Mouse (Mus musculus) hindbrain, postnatal 0 days (tissue): ENCODE data around the gene Kdm7a. TPM values are rescaled to one million over a fixed set of nuclear protein-coding genes. Genes with fewer than 3 reads are reported as not detected.

Experiments
- ATAC-seq: fragments of 200-750 bp; cut with Nextera tagmentation; 2 replicates; pipeline ENCODE4 v1.8.0; 2017; ENCODE audit warnings: mild to moderate bottlenecking, moderate TSS enrichment, moderate library complexity
- DNase-seq: peaks from one replicate; pipeline ENCODE4 v3.0.0-alpha.2; 2015; ENCODE audit warnings: low spot score
- H3K27ac ChIP-seq: fragments of 300-500 bp; sonication (generic); 2 replicates; pipeline ENCODE4 v1.5.1; 2014; ENCODE audit warnings: mild to moderate bottlenecking
- H3K27me3 ChIP-seq: fragments of 300-500 bp; sonication (generic); 2 replicates; pipeline ENCODE4 v1.6.1; 2014; ENCODE audit warnings: low read length, mixed read lengths; ENCODE audit not compliant: insufficient read depth
- H3K36me3 ChIP-seq: fragments of 300-500 bp; sonication (generic); 2 replicates; pipeline ENCODE4 v1.6.1; 2014; ENCODE audit warnings: low read length, mixed read lengths; ENCODE audit not compliant: insufficient read depth
- H3K4me1 ChIP-seq: fragments of 300-500 bp; sonication (generic); 2 replicates; pipeline ENCODE4 v1.6.1; 2014; ENCODE audit warnings: antibody characterized with exemption, low read length, mixed read lengths; ENCODE audit not compliant: insufficient read depth
- H3K4me2 ChIP-seq: fragments of 300-500 bp; sonication (generic); 2 replicates; pipeline ENCODE4 v1.6.1; 2014; ENCODE audit warnings: low read depth, mild to moderate bottlenecking, low read length, moderate library complexity, mixed read lengths
- H3K4me3 ChIP-seq: fragments of 300-500 bp; sonication (generic); 2 replicates; pipeline ENCODE4 v1.5.1; 2014; ENCODE audit warnings: low read length
- H3K9ac ChIP-seq: fragments of 300-500 bp; sonication (generic); replicated peaks from 2 replicates; pipeline ENCODE4 v1.6.1; 2014; ENCODE audit warnings: mild to moderate bottlenecking, low read length, moderate library complexity, mixed read lengths
- H3K9me3 ChIP-seq: fragments of 300-500 bp; sonication (generic); 2 replicates; pipeline ENCODE4 v1.6.1; 2016; ENCODE audit warnings: low read length, mixed read lengths
- CTCF ChIP-seq: IDR thresholded peaks from 2 replicates; pipeline ENCODE4 v1.5.1; 2016; ENCODE audit warnings: antibody characterized with exemption, control low read depth, low read depth
- WGBS: fragments of 180-500 bp; shearing (Covaris S2); extraction: QIAGEN DNeasy Blood & Tissue Kit; methylation state at CpG from one replicate; pipeline ENCODE4 v1.1.7; 2014; 5-methylcytosine and 5-hydroxymethylcytosine counted together
- polyA plus RNA-seq: library from polyadenylated mRNA; unstranded; fragments of >200 nt; fragmentation: Nextera tagmentation; extraction: Ambion mirVana; gene quantifications from 2 replicates; pipeline ENCODE4 v1.2.1, GENCODE M21; 2015
- total RNA-seq: library from RNA; depleted of rRNA; stranded (reverse); fragments of >200 nt; gene quantifications from 2 replicates; pipeline ENCODE4 v1.2.3, GENCODE M21; 2014

The Kdm7a gene
- total and polyA plus RNA-seq, 2 experiments from 2014 or later = 2.0 to 7.8 TPM

GRCm38 (mm10) chr6:39225876-39226609 lies 19.5 kb upstream of the Kdm7a start:
- Histone ChIP-seq H3K4me3 (no peak overlapping the region), H3K4me2 (no peak overlapping the region), H3K27ac (peak overlapping the region; percentile 8; the same call in 1 of the 2 replicates), H3K9ac (no peak overlapping the region), H3K27me3 (no peaks in the 10 kb centered on the region), H3K36me3 (no peaks in the 10 kb centered on the region), H3K9me3 (no peaks in the 10 kb centered on the region), H3K4me1 (0 out of 2 replicates have a peak, but pooled peaks cover 6% of the 10 kb centered on the region)
- peak; percentile 30 for DNase-seq
- no peak for ATAC-seq
- TF ChIP-seq CTCF = no peak
- 15% methylated on average over 7 of the region's 7 CpGs for WGBS

DNA sequence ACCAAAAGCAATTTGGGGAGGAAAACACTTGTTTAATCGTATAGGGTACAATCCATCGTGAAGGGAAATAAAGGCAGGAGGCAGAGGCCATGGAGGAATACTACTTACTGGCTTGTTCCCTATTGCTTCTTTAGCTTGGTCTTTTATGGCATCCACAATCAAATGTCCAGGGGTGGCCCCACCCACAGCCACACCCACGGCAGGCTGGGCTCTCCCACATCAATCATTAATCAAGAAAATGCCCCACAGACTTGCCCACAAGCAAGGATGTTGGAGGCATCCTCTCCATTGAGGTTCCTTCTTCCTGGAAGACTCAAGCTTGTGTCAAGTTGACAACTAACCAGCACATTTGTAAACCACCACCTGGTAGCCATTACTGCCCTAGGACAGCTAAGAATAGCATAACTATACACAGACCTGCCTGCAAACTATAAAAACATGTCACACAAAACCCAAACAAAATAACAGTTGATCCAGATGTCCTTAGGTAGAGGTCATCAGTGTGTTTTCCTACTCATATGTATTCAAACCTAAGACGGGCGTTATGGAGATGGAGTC lies 16.8 kb upstream of the Kdm7a start:
- Histone ChIP-seq H3K9me3 (no peaks in the 10 kb centered on the region), H3K36me3 (no peaks in the 10 kb centered on the region), H3K4me2 (no peak overlapping the region), H3K9ac (no peak overlapping the region), H3K27me3 (no peaks in the 10 kb centered on the region), H3K4me1 (0 out of 2 replicates have a peak, but pooled peaks cover 6% of the 10 kb centered on the region), H3K4me3 (no peak overlapping the region), H3K27ac (no peak overlapping the region)
- 88% methylated on average over 5 of the region's 5 CpGs for WGBS
- no peak for TF ChIP-seq CTCF
- no peak for DNase-seq
- no peak for ATAC-seq

DNA sequence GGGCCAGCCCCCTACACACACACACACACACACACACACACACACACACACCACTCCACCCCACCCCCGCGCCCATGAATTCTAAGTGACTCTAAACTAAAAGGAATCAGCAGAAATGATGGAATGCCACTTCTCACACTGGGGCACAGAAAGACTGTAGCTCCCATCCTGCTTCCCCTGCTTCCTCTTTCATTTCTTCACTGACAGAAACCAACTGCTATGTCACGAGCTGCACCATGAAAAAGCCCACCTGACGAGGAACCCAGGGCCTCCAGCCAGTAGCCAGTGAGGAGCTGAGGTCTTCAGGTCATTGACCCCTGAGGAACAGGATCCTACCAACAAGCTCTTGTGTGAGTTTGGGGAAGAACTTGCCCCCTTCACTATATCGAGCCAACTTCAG lies 15.9 kb upstream of the Kdm7a start:
- no peak overlapping the region for H3K4me3 ChIP-seq
- no peak for TF ChIP-seq CTCF
- DNase-seq (no peak), ATAC-seq (no peak)
- H3K4me1 ChIP-seq = 0 out of 2 replicates have a peak, but pooled peaks cover 6% of the 10 kb centered on the region
- 79% methylated on average over 5 of the region's 5 CpGs for WGBS
- no peaks in the 10 kb centered on the region for H3K9me3 ChIP-seq
- no peak overlapping the region for H3K4me2 ChIP-seq
- H3K9ac ChIP-seq = no peak overlapping the region
- no peaks in the 10 kb centered on the region for H3K27me3 ChIP-seq
- no peaks in the 10 kb centered on the region for H3K36me3 ChIP-seq
- H3K27ac ChIP-seq = no peak overlapping the region

- Histone ChIP-seq H3K4me1 (no peaks in the 10 kb centered on the region), H3K4me2 (no peak overlapping the region), H3K9ac (no peak overlapping the region), H3K4me3 (no peak overlapping the region), H3K27ac (no peak overlapping the region), H3K9me3 (no peaks in the 10 kb centered on the region), H3K36me3 (no peaks in the 10 kb centered on the region), H3K27me3 (no peaks in the 10 kb centered on the region)
- TF ChIP-seq CTCF = no peak
- WGBS = 79% methylated on average over 2 of the region's 2 CpGs
- ATAC-seq (no peak), DNase-seq (no peak)
Measured at GRCm38 (mm10) chr6:39217961-39218360, 11.4 kb upstream of the Kdm7a start.

GRCm38 (mm10) chr6:39217138-39217537 lies 10.5 kb upstream of the Kdm7a start:
- Histone ChIP-seq H3K4me2 (no peak overlapping the region), H3K9me3 (no peaks in the 10 kb centered on the region), H3K4me3 (no peak overlapping the region), H3K36me3 (no peaks in the 10 kb centered on the region), H3K27ac (no peak overlapping the region), H3K27me3 (no peaks in the 10 kb centered on the region), H3K4me1 (no peaks in the 10 kb centered on the region), H3K9ac (no peak overlapping the region)
- no peak for TF ChIP-seq CTCF
- WGBS = 96% methylated on average over 3 of the region's 3 CpGs
- DNase-seq = no peak
- ATAC-seq = no peak

DNA sequence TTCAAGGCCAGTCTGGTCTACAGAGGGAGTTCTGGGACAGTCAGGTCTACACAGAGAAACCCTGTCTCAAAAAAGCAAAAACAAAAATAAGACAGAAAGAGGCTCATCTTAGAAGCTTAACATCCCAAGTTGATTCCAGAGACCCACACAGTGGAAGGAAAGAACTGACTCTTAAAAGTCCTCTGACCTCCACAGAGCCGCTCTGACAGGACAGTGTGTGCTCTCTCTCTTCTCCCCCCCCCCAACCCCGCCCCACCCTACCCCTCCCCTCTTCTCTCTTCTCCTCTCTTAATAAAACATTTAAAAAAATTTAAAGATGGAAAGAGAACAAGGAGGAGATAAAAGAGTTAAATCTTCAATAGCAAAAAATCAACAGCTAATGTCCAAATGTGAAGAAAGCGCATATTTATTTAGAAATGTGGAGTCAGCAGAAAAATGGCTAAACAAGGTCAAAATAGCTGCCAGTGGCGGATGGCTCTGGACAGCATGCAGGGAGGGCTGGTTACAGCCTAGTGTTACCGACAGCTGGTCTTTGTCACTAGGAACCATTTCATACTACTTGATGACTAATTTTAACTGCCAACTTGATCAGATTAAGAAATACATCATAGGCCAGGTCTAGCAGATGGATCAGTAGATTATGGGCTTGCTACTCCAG lies 8.5 kb upstream of the Kdm7a start:
- DNase-seq (no peak), ATAC-seq (no peak)
- Histone ChIP-seq H3K27me3 (no peaks in the 10 kb centered on the region), H3K27ac (no peak overlapping the region), H3K9me3 (no peaks in the 10 kb centered on the region), H3K9ac (no peak overlapping the region), H3K4me1 (no peaks in the 10 kb centered on the region), H3K4me2 (no peak overlapping the region), H3K4me3 (no peak overlapping the region), H3K36me3 (no peaks in the 10 kb centered on the region)
- 63% methylated on average over 5 of the region's 5 CpGs for WGBS
- no peak for TF ChIP-seq CTCF
